Mouse (Mus musculus) E14TG2a.4 (cell line): Measurements from ENCODE around the gene Pimreg.

ENCODE experiments used
- H3K27me3 ChIP-seq: 2 replicates; pipeline ENCODE4 v1.6.1; 2014; ENCODE audit warnings: low read length, control low read depth; ENCODE audit not compliant: insufficient read depth
- H3K36me3 ChIP-seq: 2 replicates; pipeline ENCODE4 v1.6.1; 2014; ENCODE audit warnings: low read length, control low read depth; ENCODE audit not compliant: insufficient read depth
- H3K4me1 ChIP-seq: replicated peaks from 2 replicates; pipeline ENCODE4 v1.6.1; 2014; ENCODE audit warnings: low read depth, low read length, control low read depth
- H3K4me3 ChIP-seq: replicated peaks from 2 replicates; pipeline ENCODE4 v1.5.1; 2014; ENCODE audit warnings: mild to moderate bottlenecking, low read length
- H3K9me3 ChIP-seq: 2 replicates; pipeline ENCODE4 v1.6.1; 2014; ENCODE audit warnings: low read length, control low read depth
- CTCF ChIP-seq: conservative IDR thresholded peaks from 2 replicates; pipeline ENCODE4 v1.5.1; 2014; ENCODE audit warnings: low read length
- NANOG ChIP-seq: IDR thresholded peaks from 2 replicates; pipeline ENCODE4 v1.6.1; 2014; ENCODE audit warnings: borderline replicate concordance, low read length, mixed read lengths
- POU5F1 ChIP-seq: IDR thresholded peaks from 2 replicates; pipeline ENCODE4 v1.6.1; 2014; ENCODE audit warnings: low read length, borderline replicate concordance

The Pimreg gene

DNA sequence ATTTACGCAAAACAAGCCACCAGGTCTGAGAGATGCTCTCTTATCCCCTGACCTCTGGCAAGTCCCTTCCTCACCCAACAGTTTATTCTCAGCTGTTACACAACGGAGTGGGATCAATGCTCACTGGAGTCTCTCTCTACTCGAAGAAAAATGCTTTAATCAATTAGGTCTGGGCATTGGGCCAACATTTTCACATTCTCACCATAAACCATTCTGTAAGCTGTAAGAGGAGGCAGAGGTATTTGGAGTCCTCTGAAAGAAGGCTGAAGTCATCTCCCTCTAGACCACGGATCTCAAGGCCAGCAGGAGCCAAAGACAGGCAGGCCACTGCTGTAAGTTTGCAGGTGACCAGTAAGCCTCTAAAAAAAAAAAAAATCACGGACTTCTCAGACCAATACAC is 31.5 kb upstream of the Pimreg start:
- Histone ChIP-seq H3K9me3 (no peaks in the 10 kb centered on the region), H3K27me3 (no peaks in the 10 kb centered on the region), H3K36me3 (no peaks in the 10 kb centered on the region), H3K4me1 (no peaks in the 10 kb centered on the region), H3K4me3 (no peak overlapping the region)
- TF ChIP-seq POU5F1 (no peak), CTCF (no peak), NANOG (no peak)

DNA sequence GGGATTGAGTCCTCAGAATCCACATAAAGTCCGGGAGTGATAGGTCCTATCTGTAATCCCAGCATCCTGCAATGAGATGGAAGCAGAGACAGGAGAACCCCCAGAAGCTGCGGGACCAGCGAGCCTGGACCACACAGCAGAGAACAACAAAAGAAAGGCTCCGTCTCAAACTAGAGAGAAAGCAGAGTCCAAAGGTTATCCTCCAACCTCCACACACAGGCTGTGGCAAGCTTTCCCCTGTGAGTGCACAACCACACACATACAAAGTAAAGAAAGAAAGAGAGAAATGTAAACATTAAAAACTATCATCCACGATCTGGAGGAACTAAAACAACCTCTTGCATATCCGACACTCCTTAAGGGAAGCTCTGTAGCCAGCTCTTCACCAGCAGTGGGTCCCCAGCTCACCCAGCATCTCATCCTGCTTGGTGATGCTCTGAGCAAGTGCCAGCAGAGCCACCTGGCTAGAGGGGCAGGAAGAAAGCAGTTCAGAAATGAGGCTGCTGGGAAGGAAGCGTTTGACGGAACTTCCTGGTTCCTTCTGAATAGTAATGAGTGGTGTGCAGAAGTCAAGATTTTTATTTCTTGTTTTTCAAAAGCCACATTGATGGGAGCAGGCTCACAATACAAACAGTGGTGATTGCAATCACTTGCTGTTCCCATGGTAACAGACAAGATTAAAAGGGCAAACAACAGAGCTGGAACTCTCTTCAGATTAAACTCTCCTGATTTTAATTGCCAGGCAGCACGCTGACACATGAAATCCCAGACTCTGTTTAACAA is 30.7 kb upstream of the Pimreg start:
- Histone ChIP-seq H3K27me3 (no peaks in the 10 kb centered on the region), H3K4me1 (no peaks in the 10 kb centered on the region), H3K36me3 (no peaks in the 10 kb centered on the region), H3K4me3 (no peak overlapping the region), H3K9me3 (no peaks in the 10 kb centered on the region)
- TF ChIP-seq NANOG (no peak), CTCF (no peak), POU5F1 (no peak)

GRCm38 (mm10) chr11:72011955-72012354 is 29.9 kb upstream of the Pimreg start:
- Histone ChIP-seq H3K27me3 (no peaks in the 10 kb centered on the region), H3K36me3 (no peaks in the 10 kb centered on the region), H3K4me1 (no peaks in the 10 kb centered on the region), H3K4me3 (no peak overlapping the region), H3K9me3 (no peaks in the 10 kb centered on the region)
- TF ChIP-seq POU5F1 = no peak
- no peak for TF ChIP-seq NANOG
- TF ChIP-seq CTCF = no peak

GRCm38 (mm10) chr11:72014674-72015073 is 27.2 kb upstream of the Pimreg start:
- no peaks in the 10 kb centered on the region for H3K36me3 ChIP-seq
- H3K4me3 ChIP-seq = no peak overlapping the region
- no peaks in the 10 kb centered on the region for H3K4me1 ChIP-seq
- TF ChIP-seq NANOG (no peak), CTCF (no peak), POU5F1 (no peak)
- H3K9me3 ChIP-seq = no peaks in the 10 kb centered on the region
- peaks cover 8% of the 10 kb centered on the region; the same call in 1 of the 2 replicates for H3K27me3 ChIP-seq

DNA sequence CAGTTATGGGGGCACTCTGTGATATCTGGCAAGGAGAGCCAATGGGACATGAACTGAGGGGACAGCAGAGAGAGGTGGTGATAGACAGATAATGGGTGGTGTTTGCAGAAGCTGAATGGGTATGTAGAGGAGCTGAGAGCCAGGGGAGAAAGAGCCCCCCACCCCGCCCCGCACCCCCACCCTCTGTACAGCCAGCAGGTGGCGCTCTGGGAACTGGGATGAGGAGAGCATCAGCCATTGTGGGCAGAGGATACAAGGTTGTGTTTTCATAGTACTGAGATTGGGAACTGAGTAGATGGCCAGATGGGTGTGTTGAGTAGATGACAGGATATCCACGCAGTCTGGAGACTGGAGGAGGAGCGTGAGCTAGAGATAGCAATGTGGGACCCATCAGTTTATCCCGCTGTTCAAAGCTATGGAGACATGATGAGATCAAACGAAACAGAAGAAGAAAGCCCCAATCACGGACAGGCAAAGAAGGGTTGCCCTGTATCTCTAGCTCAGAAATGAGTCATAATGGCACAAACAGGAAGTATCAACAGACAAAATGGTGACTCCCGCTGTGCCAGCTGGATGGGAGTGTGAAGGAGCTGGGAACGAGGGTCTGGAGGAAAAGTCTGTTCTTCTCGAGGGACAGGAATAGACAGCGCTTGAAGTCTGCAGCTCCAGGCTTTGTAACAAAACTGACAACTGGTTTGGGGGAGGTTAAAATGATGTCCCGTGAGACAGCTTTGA is 25.1 kb upstream of the Pimreg start:
- Histone ChIP-seq H3K4me1 (no peaks in the 10 kb centered on the region), H3K9me3 (no peaks in the 10 kb centered on the region), H3K27me3 (peaks cover 10% of the 10 kb centered on the region; the same call in 1 of the 2 replicates), H3K36me3 (no peaks in the 10 kb centered on the region), H3K4me3 (no peak overlapping the region)
- TF ChIP-seq NANOG = no peak
- TF ChIP-seq CTCF = peak; percentile 29

DNA sequence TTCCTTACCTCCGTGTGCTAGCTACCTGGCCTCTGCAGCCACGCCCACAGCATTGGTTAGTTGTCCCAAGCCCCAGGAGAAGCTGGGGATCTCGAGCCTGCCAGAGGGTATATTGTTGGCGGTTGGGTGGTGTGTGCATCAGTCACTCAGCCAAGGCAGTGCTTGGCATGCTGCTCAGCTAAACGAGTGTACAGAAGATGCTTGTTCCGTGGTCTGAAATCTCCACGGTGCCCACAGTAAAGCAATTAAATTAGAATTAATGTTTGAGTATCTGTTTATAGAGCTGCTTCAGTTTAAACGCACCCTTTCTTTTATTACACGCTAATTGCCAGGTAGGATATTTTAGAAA is 24.6 kb upstream of the Pimreg start:
- no peaks in the 10 kb centered on the region for H3K36me3 ChIP-seq
- peaks cover 10% of the 10 kb centered on the region; the same call in 1 of the 2 replicates for H3K27me3 ChIP-seq
- H3K9me3 ChIP-seq = no peaks in the 10 kb centered on the region
- H3K4me1 ChIP-seq = peaks cover 3% of the 10 kb centered on the region
- H3K4me3 ChIP-seq = no peak overlapping the region
- TF ChIP-seq NANOG = no peak
- TF ChIP-seq POU5F1 = no peak
- TF ChIP-seq CTCF = no peak

- Histone ChIP-seq H3K36me3 (no peaks in the 10 kb centered on the region), H3K9me3 (no peaks in the 10 kb centered on the region), H3K27me3 (peaks cover 10% of the 10 kb centered on the region; the same call in 1 of the 2 replicates), H3K4me1 (peaks cover 10% of the 10 kb centered on the region), H3K4me3 (no peak overlapping the region)
- no peak for TF ChIP-seq NANOG
- TF ChIP-seq CTCF = no peak
- no peak for TF ChIP-seq POU5F1
Measured at GRCm38 (mm10) chr11:72021015-72021414, 20.8 kb upstream of the Pimreg start.

- H3K4me3 ChIP-seq = no peak overlapping the region
- TF ChIP-seq POU5F1 = no peak
- TF ChIP-seq CTCF = no peak
- TF ChIP-seq NANOG = no peak
- H3K4me1 ChIP-seq = peaks cover 13% of the 10 kb centered on the region
- H3K36me3 ChIP-seq = no peaks in the 10 kb centered on the region
- H3K9me3 ChIP-seq = no peaks in the 10 kb centered on the region
- peaks cover 19% of the 10 kb centered on the region for H3K27me3 ChIP-seq
Measured at GRCm38 (mm10) chr11:72022827-72023226, 19.0 kb upstream of the Pimreg start.

DNA sequence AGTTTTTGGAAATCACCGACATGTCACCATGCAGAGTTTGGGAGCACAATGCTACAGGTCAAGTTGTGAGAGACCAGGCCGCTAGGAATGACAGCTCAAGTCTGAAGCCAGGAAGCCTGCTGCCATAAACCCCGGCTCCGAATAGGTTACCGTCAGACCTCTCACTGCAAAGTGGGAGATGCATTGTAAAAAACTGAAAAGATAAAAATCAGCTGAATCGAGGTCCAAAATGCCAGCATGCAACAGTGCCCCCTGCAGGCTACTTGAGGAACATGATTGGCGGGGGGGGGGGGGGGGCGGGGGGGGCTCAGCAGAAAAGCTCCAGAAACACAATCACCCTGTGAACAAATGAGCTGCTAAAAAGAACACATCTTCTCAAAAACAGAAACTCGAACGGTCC is 18.3 kb upstream of the Pimreg start:
- Histone ChIP-seq H3K4me3 (no peak overlapping the region), H3K9me3 (no peaks in the 10 kb centered on the region), H3K27me3 (peaks cover 22% of the 10 kb centered on the region), H3K36me3 (no peaks in the 10 kb centered on the region), H3K4me1 (peaks cover 13% of the 10 kb centered on the region)
- TF ChIP-seq NANOG (no peak), CTCF (peak; percentile 85), POU5F1 (no peak)
